Mouse (Mus musculus) cerebellum, adult 8-10 months (tissue): ENCODE data around the gene F2.
"Not testable (repeated sequence)": the region's sequence is repeated elsewhere in the genome, so short reads cannot be mapped to it uniquely, and the experiment has no call there.

Source experiments
- DNase-seq: peaks from one replicate; pipeline ENCODE4 v3.0.0; 2022

F2 gene

DNA sequence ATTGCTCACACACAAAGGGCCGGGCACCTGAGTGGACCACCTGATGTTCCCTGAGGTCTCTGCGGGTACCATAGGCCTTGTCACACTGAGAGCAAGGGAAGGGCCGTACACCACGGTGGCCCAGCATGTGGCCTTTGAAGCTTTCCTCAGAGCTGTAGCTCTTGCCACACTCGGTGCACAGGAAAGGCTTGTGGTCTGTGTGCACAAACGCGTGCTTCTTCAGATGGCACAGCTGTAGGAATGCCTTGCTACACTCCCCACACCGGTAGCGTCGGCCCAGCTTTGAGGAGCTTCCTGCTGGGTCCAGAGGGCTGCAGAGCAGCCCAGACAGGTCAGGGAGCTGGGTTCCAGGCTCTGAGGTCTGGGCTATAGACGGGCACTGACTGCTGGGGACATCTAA, 9.6 kb upstream of the F2 start:
- DNase-seq: no peak

DNA sequence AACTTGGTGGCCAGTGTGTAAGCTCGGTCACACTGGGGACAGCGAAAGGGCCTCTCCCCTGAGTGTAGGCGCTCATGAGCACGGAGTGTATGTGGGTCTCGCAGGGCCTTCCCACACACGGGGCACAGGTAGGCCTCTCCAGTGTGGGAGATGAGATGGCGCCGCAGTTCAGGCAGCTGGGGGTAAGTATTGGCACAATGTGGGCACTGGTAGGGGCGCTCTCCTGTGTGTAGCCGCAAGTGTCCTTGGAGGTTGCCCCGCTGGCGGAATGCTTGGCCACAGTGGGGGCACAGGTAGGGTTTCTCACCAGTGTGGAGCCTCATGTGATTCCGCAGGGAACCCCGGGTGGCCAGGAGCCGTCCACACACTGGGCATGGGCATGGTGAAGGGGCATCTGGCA, 9.1 kb upstream of the F2 start:
- DNase-seq: no peak

DNA sequence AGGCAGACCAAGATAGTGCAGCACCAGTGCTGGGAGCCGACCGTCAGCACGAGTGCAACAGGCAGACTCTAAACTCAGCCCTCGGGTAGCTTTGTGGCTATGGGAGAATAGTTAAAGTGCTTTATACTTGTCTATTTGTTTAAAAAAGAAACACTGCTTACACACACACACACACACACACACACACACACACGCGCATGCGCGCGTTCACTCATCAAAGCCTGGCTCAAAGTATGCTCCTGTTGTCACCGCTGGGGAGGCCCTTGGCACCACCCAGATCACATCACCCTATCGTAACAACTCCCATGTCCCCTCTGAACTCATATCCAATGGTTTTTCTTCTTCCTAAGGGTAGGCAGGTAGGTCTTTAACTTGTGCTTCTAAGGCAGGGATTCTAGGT, 7.8 kb upstream of the F2 start:
- no peak for DNase-seq

DNA sequence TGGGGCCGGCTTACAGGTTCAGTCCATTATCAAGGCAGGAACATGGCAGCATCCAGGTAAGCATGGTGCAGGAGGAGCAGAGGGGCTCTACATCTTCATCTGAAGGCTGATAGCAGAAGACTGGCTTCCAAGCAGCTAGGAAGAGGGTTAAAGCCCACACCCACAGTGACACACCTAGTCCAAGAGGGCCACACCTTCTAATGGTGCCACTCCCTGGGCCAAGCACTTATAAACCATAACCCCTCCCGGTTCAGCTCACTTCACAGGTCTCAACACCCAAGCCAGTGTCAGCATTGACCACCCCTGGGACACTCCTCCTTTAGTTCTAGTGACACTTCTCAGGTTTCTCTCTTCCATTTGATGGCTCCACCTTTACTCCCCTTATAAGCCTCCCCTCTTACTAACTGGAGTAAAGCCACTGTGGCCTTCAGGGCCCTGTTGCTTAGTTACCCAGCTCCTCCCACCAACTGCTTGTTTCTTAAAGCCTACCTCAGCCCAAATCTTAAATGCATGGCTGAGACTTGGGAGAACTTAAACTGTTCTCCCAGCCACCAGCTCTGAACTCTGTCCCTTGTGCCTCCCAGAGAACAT, 6.7 kb upstream of the F2 start:
- no peak for DNase-seq

DNA sequence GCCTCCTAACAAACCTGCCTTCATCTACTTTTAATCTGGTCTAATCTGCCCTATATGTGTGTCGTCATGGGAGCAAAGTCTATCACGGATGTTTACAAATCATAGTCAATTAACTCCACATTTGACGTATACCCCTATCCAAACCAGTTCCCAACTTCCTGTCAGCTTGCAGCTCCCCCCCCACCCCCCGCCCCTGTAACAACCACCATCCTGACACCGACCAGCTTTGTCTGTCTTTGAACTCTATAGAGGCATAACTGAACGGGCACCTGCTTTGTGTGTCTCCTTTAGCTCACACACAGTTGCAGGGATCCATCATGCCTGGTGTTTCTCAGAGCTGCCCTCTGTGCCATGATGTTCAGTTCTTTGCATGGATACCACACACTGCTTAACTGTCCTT, 2.7 kb upstream of the F2 start:
- no peak for DNase-seq

DNA sequence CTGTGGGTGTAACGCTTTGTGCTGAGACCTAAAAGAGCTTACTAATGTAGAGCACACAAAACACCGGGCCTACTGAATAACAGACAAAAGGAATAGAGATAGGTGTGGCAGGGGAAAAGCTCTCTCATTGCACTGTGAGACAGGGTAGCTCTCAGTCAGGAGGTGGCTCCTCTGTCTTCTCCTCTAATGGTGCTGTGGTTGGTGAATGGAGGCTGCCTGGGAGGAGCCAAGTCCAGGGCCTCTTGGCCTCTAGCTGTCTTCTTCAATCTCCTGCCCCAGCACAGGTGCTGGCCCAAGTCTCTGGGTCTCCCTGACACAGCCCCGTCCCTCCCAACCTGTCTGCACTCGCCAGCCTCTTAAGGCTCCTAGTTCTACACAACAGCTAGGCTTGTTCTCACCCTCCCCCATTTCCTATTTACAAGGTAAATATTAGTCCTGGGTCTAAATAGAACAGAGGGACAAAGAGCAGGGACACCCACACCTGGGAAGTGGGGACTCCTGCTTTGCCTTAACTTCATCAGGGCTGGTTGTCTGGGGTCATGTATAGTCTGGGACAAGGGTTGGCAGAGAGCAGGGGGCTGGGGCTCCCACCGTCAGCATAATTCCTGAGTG, 619 bp upstream of the F2 start:
- DNase-seq: no peak

DNA sequence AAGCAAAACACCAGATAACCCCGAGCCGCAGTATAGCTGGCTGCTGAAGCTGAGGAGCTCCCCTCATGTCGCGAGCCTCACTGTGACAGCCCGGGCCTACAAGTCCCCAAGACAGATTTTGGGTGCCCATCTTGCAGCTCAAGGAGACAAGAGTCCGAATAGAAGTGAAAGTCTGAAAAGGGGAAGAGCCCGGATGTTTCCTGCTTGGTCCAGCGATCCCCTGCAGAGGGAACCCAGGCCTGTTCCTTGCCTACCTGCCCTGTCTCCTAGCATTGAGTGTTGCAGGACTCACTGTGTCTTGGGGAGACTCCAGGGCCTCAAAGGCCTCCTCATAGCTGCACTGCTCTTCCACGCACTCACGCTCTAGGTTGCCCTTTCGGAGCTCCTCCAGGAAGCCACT, 728 bp downstream of the F2 start:
- DNase-seq: no peak

DNA sequence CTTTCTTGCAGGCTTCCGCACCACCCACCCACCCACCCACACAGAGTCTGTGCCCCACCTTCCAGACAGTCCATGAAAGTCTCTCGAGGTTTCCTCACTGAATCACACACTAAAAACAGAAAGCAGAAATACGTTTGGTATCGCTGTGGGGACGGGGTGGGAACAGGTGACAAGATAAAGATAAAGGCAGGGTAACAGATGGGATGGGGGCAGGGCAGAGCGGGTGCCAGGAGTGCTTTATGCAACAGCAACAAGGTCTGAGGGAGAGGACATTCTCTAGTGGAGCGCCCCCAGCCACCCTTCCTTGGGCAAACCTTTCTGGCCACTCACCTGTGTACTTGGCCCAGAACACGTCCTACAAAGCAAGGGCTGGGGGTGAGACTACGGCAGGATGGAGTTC, 1.4 kb downstream of the F2 start:
- peak; percentile 30 for DNase-seq

DNA sequence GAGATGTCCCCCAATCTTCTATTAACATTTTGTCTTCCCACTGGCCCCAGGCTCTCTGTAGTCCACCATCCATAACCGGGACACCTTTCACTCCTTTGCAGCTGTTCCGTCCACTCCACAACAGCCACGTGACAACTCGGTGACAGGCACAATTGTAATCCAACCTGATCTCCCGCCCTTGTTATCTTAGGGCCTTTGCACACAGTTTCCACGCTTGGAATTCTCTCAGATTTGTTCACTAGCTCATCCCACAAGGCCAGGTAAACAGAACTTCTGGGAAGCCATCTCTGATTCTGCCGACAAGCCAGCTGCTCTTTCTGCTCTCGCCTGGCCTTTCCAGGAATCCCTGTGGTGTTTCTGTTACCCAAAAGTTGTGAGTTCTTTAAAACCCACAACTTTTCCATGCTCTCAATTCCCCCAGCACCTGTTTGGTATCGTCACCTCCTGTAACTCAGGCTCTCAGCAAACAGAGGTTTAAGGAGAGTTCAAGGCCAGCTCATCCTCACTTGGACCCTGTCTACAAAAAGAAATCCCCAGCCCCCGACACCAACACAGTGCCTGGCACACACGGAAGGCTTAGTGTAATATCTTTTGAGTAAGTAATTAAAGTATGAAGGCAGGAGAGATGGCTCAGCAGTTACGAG, 2.8 kb downstream of the F2 start:
- DNase-seq: no peak

DNA sequence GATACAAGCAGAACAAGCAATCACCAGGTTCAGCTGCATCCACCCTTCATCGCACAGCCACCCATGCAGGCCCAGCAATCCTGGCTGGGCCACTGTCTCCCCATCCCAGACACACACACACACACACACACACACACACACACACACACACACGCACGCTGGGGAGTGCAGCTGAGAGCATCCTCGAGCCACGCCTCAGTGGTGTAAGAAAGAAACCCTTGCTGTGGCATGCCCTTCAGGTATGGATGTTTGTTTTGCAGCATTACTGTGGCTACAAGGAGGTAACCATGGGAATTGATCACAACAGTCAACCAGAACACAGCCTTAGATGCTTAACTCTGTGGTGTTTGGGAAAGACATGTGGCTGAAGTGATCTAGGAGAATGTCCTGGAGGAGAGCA, 3.9 kb downstream of the F2 start:
- DNase-seq: no peak

DNA sequence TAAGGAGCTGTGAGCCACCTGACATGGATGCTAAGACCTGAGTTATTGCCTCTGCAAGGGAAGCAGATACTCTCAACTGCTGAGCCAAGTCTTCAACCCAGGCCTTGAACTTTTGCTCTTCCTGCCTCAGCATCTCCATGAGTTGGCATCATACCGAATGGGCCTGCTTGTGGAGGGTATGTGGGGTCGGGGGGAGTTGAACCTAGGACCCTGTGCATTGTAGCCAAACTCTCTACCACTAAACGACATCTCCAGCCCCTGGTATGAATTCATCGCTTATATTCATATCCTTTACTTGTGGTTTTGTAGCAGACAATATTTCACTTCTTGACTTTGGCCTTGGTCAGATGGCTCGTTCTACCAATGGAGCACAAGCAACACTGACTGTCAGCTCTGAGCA, 4.4 kb downstream of the F2 start:
- no peak for DNase-seq

DNA sequence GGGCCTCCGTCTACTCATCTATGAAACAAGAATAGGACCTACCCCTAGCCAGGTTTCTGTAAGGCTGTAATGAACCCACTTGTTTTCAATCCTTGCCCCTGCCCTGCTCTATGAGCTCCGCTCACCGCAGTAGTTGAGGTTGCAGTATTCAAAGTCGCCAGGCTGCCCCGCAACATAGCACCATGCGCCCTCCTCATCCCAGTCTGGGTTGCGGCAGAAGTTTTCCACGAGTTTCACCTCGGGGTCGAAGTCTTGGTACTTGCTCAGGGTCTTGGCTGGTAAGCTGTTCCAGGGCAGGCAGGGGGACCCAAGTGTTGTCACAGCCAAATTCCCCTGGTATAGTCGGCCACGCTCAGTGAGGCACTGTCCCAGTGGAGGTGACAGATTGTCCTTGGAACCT, 5.8 kb downstream of the F2 start:
- no peak for DNase-seq

DNA sequence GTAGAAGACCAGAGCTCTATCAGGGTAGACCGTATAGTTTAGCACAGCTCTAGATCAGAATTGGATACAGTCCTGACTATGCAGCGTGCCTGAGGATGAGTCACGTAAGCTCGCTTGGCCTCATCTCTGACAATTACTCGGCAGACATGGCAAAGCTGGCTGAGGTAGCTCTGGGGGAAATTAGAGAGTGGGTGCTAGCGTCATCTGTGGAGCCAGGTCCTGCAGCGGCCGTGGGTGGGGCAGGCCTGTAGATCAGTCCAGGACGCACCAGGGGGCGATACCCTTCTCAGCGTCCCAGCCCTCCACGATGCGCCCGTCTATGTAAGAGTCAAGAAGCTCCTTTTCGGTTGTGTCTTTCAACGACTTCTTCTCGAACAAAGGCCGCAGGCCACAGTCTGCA, 6.5 kb downstream of the F2 start:
- no peak for DNase-seq

DNA sequence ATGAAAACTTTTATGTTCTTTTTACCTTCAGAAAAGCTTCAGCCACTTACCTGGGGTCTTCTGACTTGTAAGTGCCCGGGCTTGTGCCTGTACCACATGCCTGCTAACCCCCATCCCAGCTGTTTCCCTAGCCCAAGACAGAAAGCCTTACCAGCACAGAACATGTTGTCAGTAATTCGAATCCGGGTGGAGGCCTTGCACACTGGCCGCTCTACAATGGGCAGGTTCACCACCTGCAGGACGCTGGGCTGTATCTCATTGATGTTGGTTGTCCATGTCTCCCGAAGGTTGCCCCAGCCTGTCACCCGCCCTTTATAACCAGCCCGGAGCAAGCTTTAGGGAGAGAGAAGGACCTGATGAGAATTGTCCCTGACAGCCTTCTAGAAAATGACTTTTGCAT, 8.0 kb downstream of the F2 start:
- DNase-seq: no peak

DNA sequence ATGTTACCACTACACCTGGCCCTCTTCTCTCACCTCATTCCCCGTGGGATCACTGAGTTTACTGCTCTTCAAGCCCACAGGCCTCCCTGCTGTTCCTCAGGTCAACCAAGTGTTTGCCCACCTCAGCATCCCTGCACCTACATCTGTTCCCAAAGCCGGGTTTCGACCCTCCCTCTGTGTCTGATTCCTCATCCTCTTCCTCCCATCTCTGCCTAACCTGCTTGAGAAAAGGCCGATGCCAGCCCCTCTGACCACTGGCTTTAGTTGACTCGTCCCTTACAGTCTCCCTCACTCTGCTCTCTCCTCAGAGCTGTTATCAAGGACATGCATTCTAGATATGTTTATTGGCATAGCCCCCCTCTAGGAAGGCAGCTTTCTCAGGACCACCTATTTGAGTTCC, 8.7 kb downstream of the F2 start:
- DNase-seq: no peak

DNA sequence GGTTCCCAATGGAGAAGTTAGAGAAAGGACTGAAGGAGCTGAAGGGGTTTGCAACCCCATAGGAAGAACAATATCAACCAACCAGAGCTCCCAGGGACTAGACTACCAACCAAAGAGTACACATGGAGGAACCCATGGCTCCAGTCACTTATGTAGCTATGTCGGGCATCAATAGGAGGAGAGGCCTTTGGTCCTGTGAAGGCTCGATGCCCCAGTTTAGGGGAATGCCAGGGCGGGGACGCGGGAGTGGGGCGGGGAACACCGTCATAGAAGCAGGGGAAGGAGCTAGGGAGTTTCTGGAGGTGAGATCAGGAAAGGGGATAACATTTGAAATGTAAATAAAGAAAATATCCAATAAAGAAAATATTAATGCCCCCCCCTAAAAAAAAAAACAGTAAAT, 12.8 kb downstream of the F2 start:
- DNase-seq: not testable (repeated sequence)

DNA sequence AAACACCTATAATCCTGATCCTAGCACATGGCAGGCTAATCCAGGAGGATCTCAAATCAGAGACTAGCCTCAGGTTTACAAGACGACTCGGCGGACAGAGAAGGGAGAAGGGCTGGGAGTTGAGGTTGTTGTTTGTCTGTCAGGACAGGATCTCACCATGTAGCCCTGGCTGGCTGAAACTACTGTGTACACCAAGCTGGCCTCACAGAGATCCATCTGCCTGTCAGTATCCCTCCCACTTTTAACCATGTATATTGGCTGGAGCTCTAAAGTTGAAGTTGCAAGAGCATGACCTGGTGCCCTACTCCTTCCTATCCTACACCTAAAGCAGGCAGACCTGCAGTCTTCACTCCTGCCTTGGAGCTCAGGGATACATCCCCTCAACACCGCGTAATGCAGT, 13.9 kb downstream of the F2 start:
- DNase-seq: no peak

DNA sequence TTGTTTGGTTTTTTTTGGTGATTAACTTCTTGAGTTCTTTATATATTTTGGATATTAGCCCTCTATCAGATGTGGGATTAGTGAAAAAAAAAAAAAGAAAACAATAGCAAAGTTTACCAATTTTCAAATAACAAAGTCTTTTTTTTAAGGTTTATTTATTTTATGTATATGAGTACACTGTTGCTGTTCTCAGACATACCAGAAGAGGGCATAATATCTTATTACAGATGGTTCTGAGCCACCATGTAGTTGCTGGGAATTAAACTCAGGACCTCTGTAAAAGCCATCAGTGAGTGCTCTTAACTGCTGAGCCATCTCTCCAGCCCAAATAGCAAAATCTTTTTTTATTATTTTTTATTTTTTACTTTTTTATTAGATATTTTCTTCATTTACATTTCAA, 26.8 kb downstream of the F2 start:
- DNase-seq: not testable (repeated sequence)

DNA sequence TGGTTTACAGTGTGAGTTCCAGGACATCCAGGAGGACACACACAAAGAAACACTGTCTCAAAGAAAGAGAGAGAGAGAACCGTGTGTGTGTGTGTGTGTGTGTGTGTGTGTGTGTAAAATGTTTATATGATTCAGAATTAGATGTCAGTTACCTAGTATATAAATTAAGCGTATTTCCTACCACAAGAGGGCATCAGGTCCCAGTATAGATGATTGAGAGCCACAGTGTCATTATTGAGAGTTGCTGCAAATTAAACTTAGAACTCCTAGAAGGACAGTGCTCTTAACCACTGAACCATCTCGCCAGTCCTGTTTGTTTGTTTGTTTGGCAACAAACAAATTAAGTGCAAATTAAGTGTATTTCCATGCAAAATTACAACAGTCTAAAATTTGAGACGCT, 33.8 kb downstream of the F2 start:
- no peak for DNase-seq

DNA sequence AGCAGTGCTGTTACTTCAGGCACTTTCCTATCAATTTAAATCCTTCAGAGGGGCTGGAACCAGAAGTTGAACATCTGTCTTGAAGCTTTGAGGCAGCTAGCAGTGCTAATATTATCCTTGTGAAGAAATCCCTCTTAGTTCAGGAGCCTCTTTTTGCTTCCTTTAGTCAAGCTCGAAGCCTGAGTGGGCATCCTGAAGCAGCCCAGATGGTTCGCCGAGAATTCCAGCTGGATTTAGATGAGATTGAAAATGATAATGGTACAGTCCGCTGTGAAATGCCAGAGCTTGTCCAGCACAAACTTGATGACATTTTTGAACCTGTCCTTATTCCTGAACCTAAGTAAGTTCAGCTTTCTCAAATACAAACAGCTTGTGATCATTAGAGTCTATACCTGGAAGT, 35.7 kb downstream of the F2 start:
- no peak for DNase-seq

DNA sequence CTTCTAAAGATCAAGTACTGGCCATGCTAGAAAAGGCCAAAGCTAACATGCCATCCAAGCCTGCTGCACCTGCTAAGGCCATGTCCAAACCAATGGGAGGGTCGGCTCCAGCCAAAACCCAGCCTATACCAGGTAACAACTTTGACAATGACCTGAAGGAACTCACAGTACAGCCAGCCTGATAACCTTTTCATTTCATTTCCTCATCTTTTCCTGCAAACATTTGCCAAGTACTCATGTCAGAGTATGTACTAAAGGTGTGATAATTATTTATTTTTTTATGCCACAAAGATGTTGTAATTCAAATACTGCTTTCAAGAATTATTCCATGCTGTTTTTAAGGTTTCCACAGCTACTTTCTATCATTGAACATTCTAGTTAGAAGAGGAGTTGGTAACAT, 50.0 kb downstream of the F2 start:
- DNase-seq: no peak

DNA sequence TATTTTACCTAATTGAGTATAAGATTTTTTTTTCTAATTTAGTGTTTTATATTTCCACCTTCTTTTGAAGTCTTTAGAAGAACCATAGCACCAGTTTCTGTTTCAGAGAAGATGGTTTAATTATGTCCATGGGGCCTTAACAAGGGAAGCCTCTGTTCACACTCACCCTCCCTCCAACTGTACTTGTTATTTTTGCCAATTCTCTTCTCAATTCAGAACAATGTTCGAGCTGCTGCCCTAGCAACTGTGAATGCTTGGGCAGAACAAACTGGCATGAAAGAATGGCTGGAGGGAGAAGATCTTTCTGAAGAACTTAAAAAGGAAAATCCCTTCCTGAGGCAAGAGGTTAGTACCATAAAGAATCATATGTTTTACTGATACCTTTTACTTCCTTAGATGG, 55.3 kb downstream of the F2 start:
- no peak for DNase-seq
